Comparison of ENCODE assay signal across 16 mouse cellular contexts in genomic region chr14:110047748-110048147, GRCm38 (mm10).
DNase-seq lines count a peak whose midpoint lies in the region; ATAC-seq lines count a peak whose summit lies in the region.
"Had no signal": no experiment of that assay in that cellular context is flagged by ENCODE, and none has a peak within 500 bp of the region (broad histone marks: within the 10 kb centered on the region; RNA-seq: fewer than 3 reads in every experiment).

No protein-coding gene starts in this region.

- 90% methylated on average over 3 of the region's 3 CpGs for WGBS in hindbrain, embryonic 11.5 days
- 85% methylated on average over 3 of the region's 3 CpGs for WGBS in hindbrain, embryonic 12.5 days
- 41% methylated on average over 3 of the region's 3 CpGs for WGBS in limb, embryonic 12.5 days

- no peaks in the 10 kb centered on the region for H3K4me1 ChIP-seq in hindbrain, embryonic 11.5 days (replicated peaks; ENCODE audit: control insufficient read depth, insufficient read depth, low read length)
- no peaks in the 10 kb centered on the region for H3K4me1 ChIP-seq in hindbrain, embryonic 12.5 days
- H3K4me1 ChIP-seq in limb, embryonic 12.5 days (replicated peaks), result no peaks in the 10 kb centered on the region
- H3K4me1 ChIP-seq: embryonic facial prominence, embryonic 15.5 days; midbrain, embryonic 10.5 days had no signal

- no peak overlapping the region for H3K9ac ChIP-seq in hindbrain, embryonic 11.5 days (ENCODE audit: low read depth, low read length)
- no peak overlapping the region for H3K9ac ChIP-seq in hindbrain, embryonic 12.5 days
- H3K9ac ChIP-seq in limb, embryonic 12.5 days (replicated peaks), result no peak overlapping the region
- H3K9ac ChIP-seq: embryonic facial prominence, embryonic 15.5 days had no signal

- H3K4me3 ChIP-seq in hindbrain, embryonic 11.5 days (ENCODE audit: low read depth, low read length), result no peak overlapping the region
- no peak overlapping the region for H3K4me3 ChIP-seq in hindbrain, embryonic 12.5 days
- H3K4me3 ChIP-seq in limb, embryonic 12.5 days (replicated peaks), result no peak overlapping the region
- H3K4me3 ChIP-seq: embryonic facial prominence, embryonic 15.5 days; midbrain, embryonic 10.5 days had no signal

- H3K9me3 ChIP-seq in hindbrain, embryonic 11.5 days (ENCODE audit: control insufficient read depth, low read length), result no peaks in the 10 kb centered on the region
- no peaks in the 10 kb centered on the region for H3K9me3 ChIP-seq in hindbrain, embryonic 12.5 days (replicated peaks)
- no peaks in the 10 kb centered on the region for H3K9me3 ChIP-seq in limb, embryonic 12.5 days
- H3K9me3 ChIP-seq: embryonic facial prominence, embryonic 15.5 days; midbrain, embryonic 10.5 days had no signal

- no peak overlapping the region for H3K4me2 ChIP-seq in hindbrain, embryonic 11.5 days (replicated peaks; ENCODE audit: low read depth, low read length)
- no peak overlapping the region for H3K4me2 ChIP-seq in hindbrain, embryonic 12.5 days (replicated peaks)
- no peak overlapping the region for H3K4me2 ChIP-seq in limb, embryonic 12.5 days
- H3K4me2 ChIP-seq: embryonic facial prominence, embryonic 15.5 days; liver, embryonic 11.5 days had no signal

- H3K27me3 ChIP-seq in hindbrain, embryonic 11.5 days (ENCODE audit: control insufficient read depth, insufficient read depth, low read length), result no peaks in the 10 kb centered on the region
- no peaks in the 10 kb centered on the region for H3K27me3 ChIP-seq in hindbrain, embryonic 12.5 days
- H3K27me3 ChIP-seq in limb, embryonic 12.5 days, result no peaks in the 10 kb centered on the region
- H3K27me3 ChIP-seq: embryonic facial prominence, embryonic 15.5 days had no signal

- H3K27ac ChIP-seq in hindbrain, embryonic 11.5 days (ENCODE audit: low read depth, low read length), result no peak overlapping the region
- no peak overlapping the region for H3K27ac ChIP-seq in hindbrain, embryonic 12.5 days
- H3K27ac ChIP-seq in limb, embryonic 12.5 days, result no peak overlapping the region
- H3K27ac ChIP-seq: embryonic facial prominence, embryonic 15.5 days; midbrain, embryonic 10.5 days had no signal

- H3K36me3 ChIP-seq in hindbrain, embryonic 11.5 days (ENCODE audit: control insufficient read depth, insufficient read depth, low read length), result no peaks in the 10 kb centered on the region
- H3K36me3 ChIP-seq in hindbrain, embryonic 12.5 days, result no peaks in the 10 kb centered on the region
- H3K36me3 ChIP-seq in limb, embryonic 12.5 days, result no peaks in the 10 kb centered on the region
- H3K36me3 ChIP-seq: embryonic facial prominence, embryonic 15.5 days; midbrain, embryonic 10.5 days had no signal

- no peak for DNase-seq in hindbrain, embryonic 11.5 days (ENCODE audit: low spot score)
- peak; percentile 45 for DNase-seq in A20 (ENCODE audit: low read depth, low spot score)
- peak; percentile 40 for DNase-seq in embryo, embryonic 10.5 days (ENCODE audit: low spot score)
- DNase-seq in right cerebral cortex, postnatal 14 days, result no peak
- DNase-seq in ovary, postnatal 14 days (ENCODE audit: low spot score), result no peak
- DNase-seq: cerebellum, adult 11 months; cerebellum, postnatal 14 days; heart, postnatal 4 days; lung, adult 2 months; lung, postnatal 36 days; thymus, adult 18-20 months had no signal

- 0 out of 2 replicates have a peak, but pooled peaks have one; percentile 38 for ATAC-seq in hindbrain, embryonic 11.5 days (ENCODE audit: low FRiP score)
- ATAC-seq in hindbrain, embryonic 12.5 days (ENCODE audit: low FRiP score), result no peak
- ATAC-seq in limb, embryonic 12.5 days (ENCODE audit: insufficient number of reproducible peaks, insufficient read depth, low FRiP score, low TSS enrichment, low read depth), result peak; percentile 68; the same call in 1 of the 2 replicates

Comparison
In these comparisons a context has a peak if more than half of its experiments do, and no peak if none do; other contexts are left out.
1. DNase-seq: peak in A20 (single experiment) and embryo, embryonic 10.5 days (single experiment); none in hindbrain, embryonic 11.5 days (single experiment), right cerebral cortex, postnatal 14 days (single experiment) and ovary, postnatal 14 days (single experiment).